Mouse (Mus musculus): ENCODE results near the gene Tab2.
A peak's percentile ranks its signal among the peaks of the same experiment; 100 is the strongest.
"Not testable (repeated sequence)": the region's sequence is repeated elsewhere in the genome, so short reads cannot be mapped to it uniquely, and the experiment has no call there.

Tab2 gene

DNA sequence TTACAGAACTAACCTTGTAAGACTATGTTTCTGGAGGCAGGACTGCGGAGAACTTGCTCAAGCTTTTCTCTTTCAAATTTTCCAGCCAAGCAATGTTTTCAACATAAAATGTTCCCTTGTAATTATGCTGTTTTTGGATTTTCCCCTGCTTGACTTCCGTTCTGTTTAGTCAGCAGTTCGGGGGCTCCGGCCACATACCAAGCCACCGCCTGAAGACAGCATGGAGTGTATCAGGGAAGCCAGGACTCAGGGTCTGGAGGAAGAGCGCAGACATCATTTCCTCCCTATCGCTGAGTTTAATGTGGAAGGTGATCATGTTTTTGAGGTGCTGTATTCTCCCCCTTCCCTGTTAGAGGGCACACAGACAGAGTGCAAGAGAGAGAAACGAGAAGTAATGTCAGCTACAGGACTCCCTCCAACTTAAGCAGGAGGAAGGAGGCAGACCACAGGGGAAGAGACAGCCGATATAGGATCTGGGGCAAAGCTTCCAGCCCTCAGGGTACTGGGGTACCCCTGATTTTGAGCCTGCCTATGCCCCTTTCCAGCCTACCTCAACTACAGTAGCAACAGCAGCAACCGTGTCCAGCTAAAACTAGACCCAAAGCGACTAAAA is 67.7 kb downstream of the Tab2 start:
- ATAC-seq (ENCODE audit: low TSS enrichment) = no peak; the same call in 1 of the 2 replicates

- ATAC-seq (ENCODE audit: low TSS enrichment) = peak; percentile 95
Measured at GRCm38 (mm10) chr10:7883524-7883923, 72.5 kb downstream of the Tab2 start.

- ATAC-seq (ENCODE audit: low TSS enrichment) = no peak
Measured at GRCm38 (mm10) chr10:7881971-7882370, 74.1 kb downstream of the Tab2 start.

DNA sequence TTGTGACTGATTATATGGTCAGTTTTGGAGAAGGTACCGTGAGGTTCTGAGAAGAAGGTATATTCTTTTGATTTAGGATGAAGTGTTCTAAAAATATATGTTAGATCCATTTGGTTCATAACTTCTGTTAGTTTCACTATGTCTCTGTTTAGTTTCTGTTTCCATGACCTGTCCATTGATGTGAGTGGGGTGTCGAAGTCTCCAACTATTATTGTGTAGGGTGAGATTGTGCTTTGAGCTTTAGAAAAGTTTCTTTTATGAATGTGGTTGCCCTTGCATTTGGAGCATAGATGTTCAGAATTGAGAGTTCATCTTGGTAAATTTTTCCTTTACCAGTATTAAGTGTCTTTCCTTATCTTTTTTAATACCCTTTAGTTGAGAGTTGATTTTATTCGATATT is 75.7 kb downstream of the Tab2 start:
- not testable (repeated sequence) for ATAC-seq (ENCODE audit: low TSS enrichment)

DNA sequence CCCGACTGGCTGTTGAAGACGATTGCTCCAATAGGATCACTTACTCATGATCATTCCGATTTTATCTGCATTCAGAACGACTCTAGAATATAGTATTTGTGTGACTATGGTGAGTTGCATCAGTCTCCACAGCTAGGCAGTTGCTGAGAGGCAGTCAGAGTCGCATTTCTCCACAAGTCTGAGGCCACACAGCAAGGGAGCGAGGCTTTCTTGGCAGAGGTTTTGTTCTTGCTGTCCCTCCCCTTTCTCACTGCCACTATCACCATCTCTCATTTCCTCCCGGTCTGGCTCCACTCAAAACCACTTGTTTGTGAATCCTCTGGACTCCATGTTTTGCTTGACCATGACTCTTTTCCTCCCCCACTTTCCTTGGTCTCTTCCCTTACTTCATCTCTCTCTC is 81.8 kb downstream of the Tab2 start:
- ATAC-seq (ENCODE audit: low TSS enrichment) = no peak

- ATAC-seq (ENCODE audit: low TSS enrichment) = no peak
Measured at GRCm38 (mm10) chr10:7871381-7872020, 84.5 kb downstream of the Tab2 start.

GRCm38 (mm10) chr10:7870571-7871315 is 85.3 kb downstream of the Tab2 start:
- ATAC-seq (ENCODE audit: low TSS enrichment) = peak; percentile 97

- no peak for ATAC-seq (ENCODE audit: low TSS enrichment)
Measured at GRCm38 (mm10) chr10:7869746-7870145, 86.3 kb downstream of the Tab2 start.

- no peak for ATAC-seq (ENCODE audit: low TSS enrichment)
Measured at GRCm38 (mm10) chr10:7867666-7868030, 88.4 kb downstream of the Tab2 start.

DNA sequence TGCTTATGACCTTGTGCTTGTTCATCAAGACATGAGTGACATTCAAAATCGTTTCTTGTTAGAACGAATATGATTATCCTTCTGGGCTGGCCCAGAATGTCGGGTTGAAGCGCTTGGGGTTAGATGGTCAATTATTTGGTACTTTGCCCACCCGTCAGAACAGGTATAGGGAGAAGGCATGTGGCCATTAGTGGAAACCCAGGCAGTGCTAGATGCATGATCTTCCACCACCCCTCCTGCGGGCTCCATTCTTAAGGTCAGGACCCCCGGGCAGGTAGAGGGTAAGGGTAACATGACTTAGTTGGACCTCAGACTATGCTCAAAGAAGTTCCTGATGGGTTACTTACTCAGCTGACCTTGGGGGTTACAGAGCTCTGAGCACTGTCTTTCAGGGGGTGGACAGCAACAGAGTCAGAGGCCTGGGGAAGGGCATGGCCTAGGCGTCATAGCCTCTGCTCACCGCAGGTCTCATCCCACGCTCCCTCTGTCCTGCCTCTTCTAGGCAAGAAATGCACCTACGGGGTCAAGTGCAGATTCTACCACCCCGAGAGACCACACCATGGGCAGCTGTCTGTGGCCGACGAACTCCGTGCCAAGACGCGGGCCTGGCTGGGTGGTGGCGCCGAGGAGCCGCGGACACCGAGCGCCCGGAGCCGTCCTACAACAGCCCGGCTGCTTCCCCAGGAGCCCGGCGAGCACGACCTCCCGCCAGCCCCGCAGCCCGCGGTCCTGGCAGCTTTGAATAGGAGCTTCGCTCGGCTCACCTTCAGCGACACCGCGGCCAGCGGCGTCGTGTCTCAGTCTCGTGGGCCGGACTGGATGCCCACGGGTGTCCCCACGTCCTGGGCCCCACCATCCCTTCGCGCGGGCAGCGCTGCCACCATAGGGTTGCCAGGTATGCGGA is 89.0 kb downstream of the Tab2 start:
- no peak for ATAC-seq (ENCODE audit: low TSS enrichment)

DNA sequence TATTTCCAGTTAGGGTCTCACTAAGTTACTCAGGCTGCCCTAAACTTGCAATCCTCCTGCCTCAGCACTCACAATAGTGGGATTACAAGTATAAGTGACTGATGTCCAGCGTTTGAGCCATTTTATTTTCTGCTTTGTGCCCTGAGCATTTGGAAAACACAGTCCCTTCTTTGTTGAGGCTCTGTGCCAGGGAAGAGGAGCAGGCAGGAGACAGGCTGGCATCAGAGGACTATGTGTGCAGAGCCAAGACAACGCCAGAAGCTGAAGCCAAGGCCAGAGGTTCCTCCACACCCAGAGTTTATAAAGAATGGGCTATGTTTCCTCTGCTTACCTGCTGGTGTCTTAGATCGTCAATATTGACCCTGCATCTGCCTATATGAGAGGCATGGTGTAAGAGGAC is 91.2 kb downstream of the Tab2 start:
- no peak for ATAC-seq (ENCODE audit: low TSS enrichment)

GRCm38 (mm10) chr10:7864184-7864583 is 91.8 kb downstream of the Tab2 start:
- ATAC-seq (ENCODE audit: low TSS enrichment) = no peak

- ATAC-seq (ENCODE audit: low TSS enrichment) = no peak
Measured at GRCm38 (mm10) chr10:7863411-7863810, 92.6 kb downstream of the Tab2 start.

DNA sequence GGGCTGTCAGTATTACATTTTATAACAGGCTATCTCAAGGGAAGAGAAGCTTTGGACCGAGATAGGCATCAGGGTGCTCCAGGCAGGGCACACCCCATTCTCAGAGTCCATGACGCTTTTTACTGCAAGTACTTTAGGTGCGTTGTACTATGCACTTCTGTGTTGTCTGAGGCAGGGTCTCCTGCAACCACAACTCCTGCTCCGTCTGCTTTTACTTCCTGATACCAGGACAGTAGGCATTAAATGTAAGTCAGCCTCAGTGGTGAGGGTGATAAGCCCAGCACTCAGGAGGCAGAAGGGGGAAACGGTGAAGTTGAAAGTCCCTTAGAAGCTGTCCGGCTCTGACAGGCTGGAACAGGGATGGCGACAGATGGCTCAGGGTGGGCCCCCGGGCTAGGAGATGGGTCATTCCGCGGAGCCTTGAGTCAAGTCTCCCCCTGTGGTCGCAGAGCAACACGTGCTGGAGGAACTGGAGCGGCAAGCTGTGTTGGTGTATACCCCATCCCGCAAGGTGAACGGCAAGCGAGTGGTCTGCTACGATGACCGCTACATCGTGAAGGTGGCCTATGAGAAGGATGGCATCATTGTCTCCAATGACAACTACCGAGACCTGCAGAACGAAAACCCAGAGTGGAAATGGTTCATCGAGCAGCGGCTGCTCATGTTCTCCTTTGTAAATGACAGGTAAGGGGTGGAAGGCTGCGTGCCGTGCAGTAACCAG is 93.9 kb downstream of the Tab2 start:
- ATAC-seq (ENCODE audit: low TSS enrichment) = no peak

- no peak for ATAC-seq (ENCODE audit: low TSS enrichment)
Measured at GRCm38 (mm10) chr10:7861259-7861936, 94.6 kb downstream of the Tab2 start.

GRCm38 (mm10) chr10:7860494-7860893 is 95.5 kb downstream of the Tab2 start:
- ATAC-seq (ENCODE audit: low TSS enrichment) = no peak

Data from frontal cortex, adult (tissue).